Comparison of ENCODE assay signal across 25 mouse cellular contexts in the genomic region with DNA sequence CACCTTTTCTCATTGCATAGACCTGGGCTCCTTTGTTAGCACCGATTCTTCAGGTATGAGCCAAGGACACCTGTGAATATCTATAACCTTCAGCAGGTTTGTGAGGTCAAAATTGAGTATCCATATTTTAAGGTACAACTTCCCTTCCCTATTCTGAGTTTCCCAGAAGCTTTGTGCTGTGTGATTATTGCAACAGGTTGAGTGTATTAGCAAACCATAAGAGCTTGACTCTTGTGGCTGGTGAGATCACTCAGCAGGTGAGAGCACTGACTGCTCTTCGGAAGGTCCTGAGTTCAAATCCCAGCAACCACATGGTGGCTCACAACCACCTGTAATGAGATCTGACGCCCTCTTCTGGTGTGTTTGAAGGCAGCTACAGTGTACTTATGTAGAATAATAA. TPM values are rescaled to one million over a fixed set of nuclear protein-coding genes. Genes with fewer than 3 reads are reported as not detected.
DNase-seq lines count a peak whose midpoint lies in the region; ATAC-seq and TF ChIP-seq lines count a peak whose summit lies in the region.
"Had no signal": no experiment of that assay in that cellular context is flagged by ENCODE, and none has a peak within 500 bp of the region (broad histone marks: within the 10 kb centered on the region; RNA-seq: fewer than 3 reads in every experiment).

No protein-coding gene starts in this region.

- H3K4me2 ChIP-seq in intestine, postnatal 0 days (replicated peaks; ENCODE audit: low read depth) = no peak overlapping the region
- H3K4me2 ChIP-seq in intestine, embryonic 16.5 days (ENCODE audit: low read depth, low read length) = no peak overlapping the region
- peak overlapping the region; percentile 35 for H3K4me2 ChIP-seq in liver, embryonic 12.5 days
- peak overlapping the region; percentile 44 for H3K4me2 ChIP-seq in liver, postnatal 0 days (ENCODE audit: low read depth, low read length)
- H3K4me2 ChIP-seq: forebrain, embryonic 15.5 days; heart, embryonic 15.5 days; intestine, embryonic 15.5 days; limb, embryonic 15.5 days; midbrain, embryonic 15.5 days; neural tube, embryonic 15.5 days; stomach, embryonic 15.5 days had no signal

- peaks cover 17% of the 10 kb centered on the region; the same call in 1 of the 2 replicates for H3K4me1 ChIP-seq in intestine, postnatal 0 days (replicated peaks; ENCODE audit: control insufficient read depth, insufficient read depth, low read length)
- peaks cover 18% of the 10 kb centered on the region for H3K4me1 ChIP-seq in intestine, embryonic 16.5 days (ENCODE audit: control insufficient read depth, insufficient read depth, low read length)
- H3K4me1 ChIP-seq in liver, embryonic 12.5 days = peaks cover 75% of the 10 kb centered on the region
- H3K4me1 ChIP-seq in liver, postnatal 0 days (ENCODE audit: insufficient read depth) = peaks cover 45% of the 10 kb centered on the region
- H3K4me1 ChIP-seq: heart, embryonic 10.5 days; stomach, embryonic 15.5 days had no signal

- H3K9ac ChIP-seq in intestine, postnatal 0 days (ENCODE audit: low read depth, low read length) = no peak overlapping the region
- H3K9ac ChIP-seq in intestine, embryonic 16.5 days (ENCODE audit: low read depth, low read length) = no peak overlapping the region
- H3K9ac ChIP-seq in liver, embryonic 12.5 days = no peak overlapping the region
- no peak overlapping the region for H3K9ac ChIP-seq in liver, postnatal 0 days (replicated peaks)
- H3K9ac ChIP-seq: forebrain, embryonic 15.5 days; heart, embryonic 15.5 days; intestine, embryonic 15.5 days; limb, embryonic 15.5 days; midbrain, embryonic 15.5 days; neural tube, embryonic 15.5 days; stomach, embryonic 15.5 days had no signal

- DNase-seq in Patski (ENCODE audit: low read depth, low spot score) = no peak
- DNase-seq in liver, postnatal 0 days = no peak
- DNase-seq in left cerebral cortex, postnatal 14 days (ENCODE audit: low spot score in 2 of 2) = no peak
- no peak for DNase-seq in left cerebral cortex, adult 11 months (ENCODE audit: low spot score)
- DNase-seq in right cerebral cortex, adult 18-20 months = no peak
- DNase-seq: adrenal gland, postnatal 14 days; cerebellum, adult 11 months; cerebellum, adult 9-10 months; cerebellum, postnatal 36 days; kidney, postnatal 25 days; lung, postnatal 4 days had no signal

- H3K9me3 ChIP-seq in intestine, postnatal 0 days (ENCODE audit: control insufficient read depth) = no peaks in the 10 kb centered on the region
- no peaks in the 10 kb centered on the region for H3K9me3 ChIP-seq in intestine, embryonic 16.5 days (ENCODE audit: control insufficient read depth, low read length)
- H3K9me3 ChIP-seq in liver, embryonic 12.5 days (replicated peaks) = no peaks in the 10 kb centered on the region
- H3K9me3 ChIP-seq in liver, postnatal 0 days (ENCODE audit: low read length) = no peaks in the 10 kb centered on the region
- H3K9me3 ChIP-seq: forebrain, embryonic 10.5 days; forebrain, embryonic 15.5 days; heart, embryonic 10.5 days; heart, embryonic 15.5 days; intestine, embryonic 15.5 days; limb, embryonic 10.5 days; limb, embryonic 15.5 days; midbrain, embryonic 15.5 days; neural tube, embryonic 15.5 days; stomach, embryonic 15.5 days had no signal

- ATAC-seq in intestine, postnatal 0 days = no peak
- no peak for ATAC-seq in intestine, embryonic 16.5 days
- no peak for ATAC-seq in Patski
- ATAC-seq in liver, embryonic 12.5 days = no peak
- ATAC-seq in liver, postnatal 0 days = no peak
- ATAC-seq: forebrain, embryonic 15.5 days; hindbrain, embryonic 16.5 days; intestine, embryonic 15.5 days; midbrain, embryonic 15.5 days had no signal

- WGBS in intestine, postnatal 0 days = 77% methylated on average over 3 of the region's 3 CpGs
- WGBS in intestine, embryonic 16.5 days = 76% methylated on average over 3 of the region's 3 CpGs
- 74% methylated on average over 3 of the region's 3 CpGs for WGBS in liver, embryonic 12.5 days (ENCODE audit: insufficient replicate concordance)
- 71% methylated on average over 3 of the region's 3 CpGs for WGBS in liver, postnatal 0 days (ENCODE audit: insufficient replicate concordance)

- H3K27me3 ChIP-seq in intestine, postnatal 0 days (replicated peaks; ENCODE audit: control insufficient read depth, insufficient read depth, low read length) = no peaks in the 10 kb centered on the region
- no peaks in the 10 kb centered on the region for H3K27me3 ChIP-seq in intestine, embryonic 16.5 days (replicated peaks; ENCODE audit: control insufficient read depth, insufficient read depth, low read length)
- no peaks in the 10 kb centered on the region for H3K27me3 ChIP-seq in Patski
- no peaks in the 10 kb centered on the region for H3K27me3 ChIP-seq in liver, embryonic 12.5 days (replicated peaks)
- H3K27me3 ChIP-seq in liver, postnatal 0 days (ENCODE audit: insufficient read depth, low read length) = no peaks in the 10 kb centered on the region
- H3K27me3 ChIP-seq: forebrain, embryonic 15.5 days; heart, embryonic 15.5 days; intestine, embryonic 15.5 days; limb, embryonic 15.5 days; midbrain, embryonic 15.5 days; neural tube, embryonic 15.5 days; stomach, embryonic 15.5 days had no signal

- POLR2A ChIA-PET in Patski (lab: Charles Lee) = no interaction called here

- H3K4me3 ChIP-seq in intestine, postnatal 0 days (ENCODE audit: low read depth, low read length) = no peak overlapping the region
- no peak overlapping the region for H3K4me3 ChIP-seq in intestine, embryonic 16.5 days (ENCODE audit: low read length)
- peak overlapping the region; percentile 14; the same call in 1 of the 2 replicates for H3K4me3 ChIP-seq in liver, embryonic 12.5 days
- peak overlapping the region; percentile 3; the same call in 1 of the 2 replicates for H3K4me3 ChIP-seq in liver, postnatal 0 days (ENCODE audit: low read depth, low read length)
- H3K4me3 ChIP-seq: forebrain, embryonic 10.5 days; forebrain, embryonic 15.5 days; heart, embryonic 10.5 days; heart, embryonic 15.5 days; intestine, embryonic 15.5 days; limb, embryonic 10.5 days; limb, embryonic 15.5 days; midbrain, embryonic 15.5 days; neural tube, embryonic 15.5 days; stomach, embryonic 15.5 days had no signal

- H3K27ac ChIP-seq in intestine, postnatal 0 days (ENCODE audit: low read depth, low read length) = no peak overlapping the region
- no peak overlapping the region for H3K27ac ChIP-seq in intestine, embryonic 16.5 days (ENCODE audit: low read length)
- H3K27ac ChIP-seq in liver, embryonic 12.5 days = peak overlapping the region; percentile 2; the same call in 1 of the 2 replicates
- H3K27ac ChIP-seq in liver, postnatal 0 days (ENCODE audit: low read depth) = no peak overlapping the region
- H3K27ac ChIP-seq: forebrain, embryonic 10.5 days; forebrain, embryonic 15.5 days; heart, embryonic 10.5 days; heart, embryonic 15.5 days; intestine, embryonic 15.5 days; limb, embryonic 10.5 days; limb, embryonic 15.5 days; midbrain, embryonic 15.5 days; neural tube, embryonic 15.5 days; stomach, embryonic 15.5 days had no signal

- TF ChIP-seq CTCF in intestine, postnatal 0 days (IDR thresholded peaks at IDR 0.05; ENCODE audit: low read depth) = 0 out of 2 replicates have a peak, but pooled peaks have one; percentile 17
- TF ChIP-seq CTCF in Patski (IDR thresholded peaks at IDR 0.05) = peak; percentile 29
- peak; percentile 19; the same call in 1 of the 2 replicates for TF ChIP-seq CTCF in liver, postnatal 0 days (IDR thresholded peaks at IDR 0.05; ENCODE audit: low read depth)

- intact Hi-C loops in left cerebral cortex, postnatal 14 days (cut with DNase I) = loop anchor here (10.0 kb wide), 1 partner anchor 142 kb away; no protein-coding TSS in a partner anchor

- in situ Hi-C loops in Patski (cut with MboI; ENCODE audit: low pct_unique_long_range_greater_than_20kb) = no loop called here

- no peaks in the 10 kb centered on the region for H3K36me3 ChIP-seq in intestine, postnatal 0 days (ENCODE audit: control insufficient read depth, insufficient read depth)
- no peaks in the 10 kb centered on the region for H3K36me3 ChIP-seq in intestine, embryonic 16.5 days (ENCODE audit: control insufficient read depth, insufficient read depth, low read length)
- peaks cover 4% of the 10 kb centered on the region; the same call in 1 of the 2 replicates for H3K36me3 ChIP-seq in liver, embryonic 12.5 days
- peaks cover 8% of the 10 kb centered on the region for H3K36me3 ChIP-seq in liver, postnatal 0 days (replicated peaks; ENCODE audit: insufficient read depth, low read length)
- H3K36me3 ChIP-seq: forebrain, embryonic 10.5 days; forebrain, embryonic 15.5 days; heart, embryonic 10.5 days; heart, embryonic 15.5 days; intestine, embryonic 15.5 days; limb, embryonic 10.5 days; limb, embryonic 15.5 days; midbrain, embryonic 15.5 days; neural tube, embryonic 15.5 days; stomach, embryonic 15.5 days had no signal

- CTCF ChIA-PET in Patski (lab: Charles Lee) = interaction anchor here (1.6 kb wide), 1 partner anchor 44 kb away, joined by 4 read pairs; no protein-coding TSS in a partner anchor

- TF ChIP-seq EP300 in liver, postnatal 0 days (IDR thresholded peaks at IDR 0.05; ENCODE audit: low read depth) = no peak

RNA-seq across cellular contexts. Expression of a gene that starts 6.7 kb away (rescaled TPM):
- polyA plus RNA-seq in intestine, postnatal 0 days (2015; fragmentation: Nextera tagmentation; extraction: Ambion mirVana) = 36.6 and 41.7 TPM in 2 replicates
- 25.5 and 27.0 TPM in 2 replicates for polyA plus RNA-seq in intestine, embryonic 16.5 days (2015; fragmentation: Nextera tagmentation; extraction: Ambion mirVana)
- polyA plus RNA-seq in Patski (2021) = 331 TPM
- polyA plus RNA-seq in liver, embryonic 12.5 days (2016; fragmentation: Nextera tagmentation; extraction: Ambion mirVana) = 71.1 and 73.2 TPM in 2 replicates
- 29.9 and 30.6 TPM in 2 replicates for polyA plus RNA-seq in liver, postnatal 0 days (2015; fragmentation: Nextera tagmentation; extraction: Ambion mirVana)
- 100 to 1,000 TPM; 152 to 155 TPM for total RNA-seq in left cerebral cortex, postnatal 14 days (2021)

Comparison
In these comparisons a context has a peak if more than half of its experiments do, and no peak if none do; other contexts are left out.
1. H3K4me2 ChIP-seq: peak in liver, embryonic 12.5 days (single experiment) and liver, postnatal 0 days (single experiment); none in intestine, postnatal 0 days (single experiment) and intestine, embryonic 16.5 days (single experiment).
2. H3K4me3 ChIP-seq: peak in liver, embryonic 12.5 days (single experiment) and liver, postnatal 0 days (single experiment); none in intestine, postnatal 0 days (single experiment) and intestine, embryonic 16.5 days (single experiment).
3. Peak in every context shown above with its lines, with median percentiles within 50 percentile points of each other: CTCF ChIP-seq.